Mouse (Mus musculus) CD8-positive naive resting alpha-beta T cell, adult 2 months (primary cell): Measurements from ENCODE around the gene Iqsec2.
"Not testable (repeated sequence)": the region's sequence is repeated elsewhere in the genome, so short reads cannot be mapped to it uniquely, and the experiment has no call there.

Experiments
- DNase-seq, 2 experiments: peaks; one replicate each; pipeline ENCODE4 v3.0.0; 2022; ENCODE audit warnings: low read depth in 2 of 2, low spot score in 2 of 2

The Iqsec2 gene

GRCm38 (mm10) chrX:152178843-152179545 is 34.9 kb downstream of the Iqsec2 start:
- DNase-seq: no peak

DNA sequence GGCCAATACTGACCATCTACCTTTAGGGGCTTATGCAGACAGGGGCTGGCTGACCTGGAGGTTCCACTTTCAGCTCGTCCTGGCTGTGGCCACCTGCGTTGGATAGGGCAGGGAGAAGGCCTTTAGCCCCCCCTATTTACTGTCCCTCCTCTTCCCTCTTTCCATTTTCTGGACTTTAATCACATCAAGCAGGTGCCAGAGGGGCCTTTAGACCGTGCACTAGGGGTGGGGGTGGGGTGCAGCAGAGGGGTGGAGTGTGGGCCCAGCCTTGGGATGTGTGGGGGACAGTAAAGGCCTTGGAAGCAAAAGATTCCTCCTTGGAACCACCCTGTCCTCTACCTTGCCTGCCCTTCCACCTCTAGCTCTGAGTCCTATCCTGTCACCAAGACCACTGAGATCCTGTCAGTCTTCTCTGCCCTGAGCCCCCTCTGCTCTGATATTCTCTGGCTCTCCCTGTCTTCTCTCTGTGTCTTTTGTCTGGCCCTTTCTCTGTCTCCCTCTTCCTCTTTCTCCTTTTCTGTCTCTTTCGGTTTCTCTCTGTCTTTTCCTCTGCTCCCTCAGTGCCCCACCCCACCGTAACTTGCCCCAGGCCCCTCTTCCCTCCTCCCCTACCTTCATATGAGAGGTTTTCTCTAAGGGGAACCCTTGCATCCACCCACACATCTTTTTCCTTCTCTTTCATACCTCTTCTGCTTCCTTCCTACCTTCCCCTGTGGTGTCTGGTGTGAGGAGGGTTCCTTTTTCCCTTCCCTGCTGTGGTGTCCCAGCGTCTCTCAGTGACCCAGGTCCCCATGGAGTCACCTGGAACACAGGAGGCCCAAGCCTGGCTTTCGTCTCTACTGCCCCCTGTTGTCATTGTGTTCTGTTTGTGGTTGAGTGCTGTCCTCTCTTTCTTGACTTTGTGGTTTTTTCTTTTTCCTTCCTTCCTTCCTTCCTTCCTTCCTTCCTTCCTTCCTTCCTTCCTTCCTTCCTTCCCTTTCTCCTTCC is 35.9 kb downstream of the Iqsec2 start:
- no peak for DNase-seq

GRCm38 (mm10) chrX:152187151-152187550 is 43.1 kb downstream of the Iqsec2 start:
- no peak for DNase-seq

DNA sequence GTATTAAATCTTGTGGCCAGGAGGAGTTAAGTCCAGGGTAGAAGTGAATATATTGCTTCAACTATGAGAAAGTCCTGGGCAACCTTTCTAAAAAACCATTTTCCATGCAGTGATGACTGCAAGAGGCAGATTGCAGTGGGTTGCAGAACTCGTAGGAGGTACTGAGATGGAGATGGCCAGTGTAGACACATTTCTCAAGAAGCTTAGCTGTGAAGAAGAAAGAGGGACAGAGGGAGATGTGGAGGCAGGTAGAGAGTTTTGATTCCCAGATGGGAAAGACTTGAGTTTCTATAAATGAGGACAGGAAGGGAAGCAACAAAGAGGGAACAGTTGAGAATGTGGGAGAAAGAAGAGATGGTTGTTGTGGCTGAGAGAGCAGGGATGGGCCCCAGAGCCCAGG is 47.2 kb downstream of the Iqsec2 start:
- DNase-seq: no peak

- DNase-seq: no peak
Measured at GRCm38 (mm10) chrX:152197814-152198648, 54.0 kb downstream of the Iqsec2 start.

DNA sequence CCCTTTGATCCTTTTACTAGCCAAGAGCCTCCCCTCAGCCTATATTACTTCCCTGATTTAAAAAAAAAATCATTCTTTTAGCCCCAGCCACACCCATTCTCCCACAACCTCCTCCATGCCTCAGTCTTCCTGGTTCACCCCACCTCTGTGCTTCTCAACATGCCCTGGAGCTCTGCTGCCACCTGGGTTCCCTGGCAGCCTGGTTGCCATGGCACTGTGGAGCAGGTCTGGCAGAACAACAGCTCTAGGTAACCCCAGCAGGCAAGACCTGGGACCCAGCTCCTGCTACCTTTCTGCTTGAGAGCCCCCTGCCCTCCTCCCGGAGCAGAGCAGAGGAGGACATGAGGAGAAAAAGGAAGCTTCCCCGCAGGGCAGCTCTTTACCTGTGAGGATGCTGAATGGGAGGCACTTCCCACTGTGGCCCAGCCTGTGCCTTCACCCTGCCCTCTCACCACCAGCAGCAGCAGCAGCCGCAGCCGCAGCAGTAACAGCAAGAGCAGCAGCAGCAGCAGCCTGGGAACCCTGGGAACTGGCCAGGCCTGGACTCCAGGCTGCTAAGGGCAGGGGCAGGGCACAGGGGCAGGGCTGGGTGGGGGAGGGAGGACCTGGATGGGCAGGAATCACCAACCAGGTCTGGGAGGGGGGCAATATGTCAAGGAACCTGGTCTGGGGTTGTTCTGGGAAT is 57.8 kb downstream of the Iqsec2 start:
- DNase-seq: no peak

GRCm38 (mm10) chrX:152202422-152203103 is 58.5 kb downstream of the Iqsec2 start:
- no peak for DNase-seq

- no peak for DNase-seq
Measured at GRCm38 (mm10) chrX:152203247-152203646, 59.2 kb downstream of the Iqsec2 start.

DNA sequence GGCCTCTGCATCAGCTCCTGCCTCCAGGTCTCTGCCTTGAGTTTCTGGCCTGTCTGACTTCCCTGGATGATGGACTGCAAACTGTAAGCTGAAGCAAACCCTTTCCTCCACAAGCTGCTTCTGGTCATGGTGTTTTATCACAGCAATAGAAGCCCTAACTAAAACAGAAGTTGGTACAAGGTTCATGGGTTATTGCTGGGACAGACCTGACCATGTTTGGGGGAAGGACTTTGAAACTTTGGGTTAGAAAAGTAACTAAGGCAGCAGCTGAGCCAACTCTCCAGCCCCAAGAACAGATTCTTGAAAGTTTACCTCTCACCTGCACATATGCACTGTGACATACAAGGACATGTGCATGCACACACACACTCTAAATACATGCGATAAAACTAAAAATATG is 61.4 kb downstream of the Iqsec2 start:
- DNase-seq: no peak

- DNase-seq: no peak
Measured at GRCm38 (mm10) chrX:152214703-152215102, 70.6 kb downstream of the Iqsec2 start.

DNA sequence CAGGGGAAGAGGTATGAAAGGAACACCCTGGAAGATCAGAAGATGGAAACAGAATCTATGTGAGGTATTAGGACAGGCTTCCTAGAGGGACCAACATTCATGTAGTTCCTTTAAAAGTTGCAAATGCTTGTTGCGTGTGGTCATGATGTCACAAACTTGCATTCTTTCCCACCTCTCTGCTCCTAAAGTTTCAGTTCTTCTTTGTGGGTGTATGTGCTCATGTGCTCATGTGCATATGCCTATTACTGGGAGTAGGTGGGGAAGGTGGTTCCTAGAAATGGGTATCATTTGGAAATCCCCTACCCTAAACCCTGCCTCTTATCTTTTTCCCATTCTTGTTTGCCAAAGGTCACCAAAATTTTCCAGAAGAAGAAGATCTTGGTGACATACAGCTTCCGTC is 74.5 kb downstream of the Iqsec2 start:
- DNase-seq: no peak

DNA sequence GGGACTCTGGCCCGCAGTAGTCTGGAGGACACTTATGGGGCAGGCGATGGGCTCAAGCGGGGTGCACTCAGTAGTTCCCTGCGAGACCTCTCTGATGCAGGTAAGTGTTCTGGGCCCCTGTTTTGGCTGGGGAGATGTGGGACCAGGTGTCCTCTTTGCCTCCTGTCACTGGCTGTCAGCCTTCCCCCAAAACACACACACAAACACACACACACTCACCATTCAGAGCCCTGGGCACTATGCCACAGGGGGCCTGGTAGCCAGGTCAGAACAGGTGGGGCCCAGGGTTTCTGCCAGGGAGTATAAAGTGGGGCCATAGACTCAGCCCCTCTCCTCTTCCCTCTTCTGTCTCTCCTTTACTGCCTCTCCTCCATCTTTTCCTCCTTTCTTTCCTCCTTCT is 77.7 kb downstream of the Iqsec2 start:
- no peak for DNase-seq

DNA sequence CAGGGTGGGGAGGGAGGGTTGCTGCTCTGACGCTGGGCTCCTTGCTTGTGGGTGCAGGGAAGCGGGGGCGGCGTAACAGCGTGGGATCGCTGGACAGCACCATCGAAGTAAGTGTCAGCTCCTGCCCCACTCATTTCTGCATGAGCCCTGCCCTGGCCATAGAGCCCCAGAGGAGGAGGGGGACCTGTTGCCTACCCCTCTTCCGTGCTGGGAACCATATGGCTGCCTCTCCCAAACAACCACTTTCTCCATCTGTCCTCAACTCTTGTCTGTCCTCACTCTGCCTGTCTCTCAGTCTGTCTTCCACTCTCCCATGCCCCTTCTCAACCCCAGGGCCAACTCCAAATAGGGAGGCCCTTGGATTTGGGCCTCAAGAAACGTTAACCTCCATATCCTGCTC is 78.2 kb downstream of the Iqsec2 start:
- DNase-seq: no peak

GRCm38 (mm10) chrX:152223313-152223712 is 79.2 kb downstream of the Iqsec2 start:
- no peak for DNase-seq

DNA sequence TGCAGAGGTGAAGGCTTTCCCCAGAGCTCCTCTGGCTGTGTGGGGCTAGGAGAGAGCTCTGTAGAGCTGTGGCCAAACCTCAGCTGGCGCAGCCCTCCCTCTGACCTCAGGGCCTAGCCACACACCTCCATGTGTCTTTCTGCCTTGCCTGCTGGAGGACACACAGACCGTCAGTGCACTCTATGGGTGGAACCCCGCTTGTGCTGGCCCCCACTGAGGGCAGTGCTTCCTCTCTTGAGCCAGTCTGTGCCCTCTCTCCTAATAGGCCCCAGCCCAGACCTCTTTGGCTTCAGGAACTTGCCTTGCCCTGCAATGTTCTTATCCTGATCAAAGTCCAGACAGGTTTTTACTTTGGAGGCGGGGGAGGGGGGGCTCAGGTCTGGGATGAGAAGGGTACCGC is 80.2 kb downstream of the Iqsec2 start:
- DNase-seq: no peak

DNA sequence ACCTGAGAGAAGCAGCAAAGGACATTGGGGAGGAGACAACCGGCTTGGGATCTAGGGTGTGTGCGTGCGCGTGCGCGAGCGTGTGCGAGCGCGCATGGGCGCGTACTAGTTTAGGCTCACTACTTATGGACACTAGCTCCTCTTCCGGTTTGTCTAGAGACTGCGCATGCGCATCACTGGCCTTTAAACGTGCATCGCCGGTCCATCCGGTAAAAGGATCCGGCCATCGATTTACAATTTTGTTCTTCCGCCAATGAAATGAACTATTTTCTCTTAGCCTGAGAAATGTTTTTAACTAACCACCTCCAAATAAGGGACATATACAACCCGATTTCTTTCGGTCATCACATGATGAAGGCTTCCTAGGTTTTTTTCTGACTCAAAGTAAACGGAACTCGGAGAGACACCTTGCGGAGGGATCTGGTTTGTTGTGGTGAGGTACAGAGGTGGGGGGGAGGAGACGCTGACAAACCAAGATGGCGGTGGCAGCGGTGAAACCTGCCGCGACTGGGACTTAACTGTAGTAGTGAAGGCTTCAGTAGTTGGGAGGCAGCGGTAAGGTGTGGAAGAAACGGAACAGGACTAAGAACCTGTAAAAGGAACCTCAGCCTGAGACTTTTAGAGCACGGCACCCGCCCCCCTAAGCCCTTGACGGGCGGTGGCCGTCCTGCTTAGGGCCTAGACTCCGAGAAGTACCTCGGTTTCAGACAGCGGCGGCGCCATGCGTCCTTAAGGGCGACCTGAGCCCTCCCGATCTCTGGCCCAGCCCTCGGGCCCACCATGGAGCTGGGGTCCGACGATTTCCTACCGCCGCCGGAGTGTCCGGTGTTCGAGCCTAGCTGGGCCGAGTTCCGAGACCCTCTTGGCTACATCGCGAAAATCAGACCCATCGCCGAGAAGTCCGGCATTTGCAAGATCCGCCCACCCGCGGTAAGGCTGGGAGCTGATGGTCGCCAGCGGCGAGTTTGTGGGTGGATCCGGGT is 89.0 kb downstream of the Iqsec2 start, which contains the start of gene Kdm5c:
Gene Kdm5c (plus strand): TSS at position 240 of the 983 bp plus-strand sequence.
- peak; percentile 84 to 94 for DNase-seq

DNA sequence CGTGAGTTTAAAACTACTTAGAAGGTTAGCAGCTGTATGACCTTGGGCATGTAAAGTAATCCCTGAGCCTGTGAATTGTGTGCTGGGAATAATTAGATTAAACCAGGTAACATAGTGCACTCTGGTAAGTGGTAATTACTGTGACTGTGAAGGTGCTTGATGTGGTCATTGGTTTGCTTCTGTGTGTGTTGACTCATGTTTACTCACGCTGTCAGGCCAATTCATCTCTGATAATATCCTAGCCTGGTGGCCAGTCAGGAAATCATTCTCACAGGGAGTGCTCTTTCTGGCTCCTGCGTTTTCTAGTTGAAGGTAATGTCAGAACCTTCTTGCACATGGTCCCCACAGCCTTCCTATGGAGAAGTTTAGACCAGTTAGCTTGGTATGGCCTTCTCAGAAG is 90.1 kb downstream of the Iqsec2 start:
- DNase-seq: no peak

GRCm38 (mm10) chrX:152235758-152236157 is 91.7 kb downstream of the Iqsec2 start:
- DNase-seq: no peak

DNA sequence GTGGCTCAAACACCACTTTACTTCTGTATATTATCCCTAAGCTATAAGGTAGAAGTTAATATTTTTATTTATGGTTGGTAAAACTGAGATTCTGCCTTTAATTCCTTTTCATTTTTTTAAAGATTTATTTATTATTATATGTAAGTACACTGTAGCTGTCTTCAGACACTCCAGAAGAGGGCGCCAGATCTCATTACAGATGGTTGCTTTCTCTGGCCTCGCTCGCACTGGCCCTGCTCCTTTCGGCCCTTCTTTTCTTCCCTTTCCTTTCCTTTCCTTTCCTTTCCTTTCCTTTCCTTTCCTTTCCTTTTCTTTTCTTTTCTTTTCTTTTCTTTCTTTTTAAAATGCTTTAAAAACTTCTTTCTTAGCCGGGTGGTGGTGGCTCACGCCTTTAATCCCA is 99.1 kb downstream of the Iqsec2 start:
- DNase-seq: not testable (repeated sequence)
